Mouse (Mus musculus) forebrain, postnatal 0 days (tissue): ENCODE measurements around the gene Gm6268. TPM values are rescaled to one million over a fixed set of nuclear protein-coding genes. Genes with fewer than 3 reads are reported as not detected.

Experiments
- ATAC-seq: fragments of 200-750 bp; cut with Nextera tagmentation; 2 replicates; pipeline ENCODE4 v1.8.0; 2017; ENCODE audit warnings: mild to moderate bottlenecking, moderate library complexity
- DNase-seq: peaks from one replicate; pipeline ENCODE4 v3.0.0-alpha.2; 2015
- H3K27ac ChIP-seq: fragments of 300-500 bp; sonication (generic); 2 replicates; pipeline ENCODE4 v1.5.1; 2014; ENCODE audit warnings: low read depth, mild to moderate bottlenecking, antibody characterized with exemption, low read length, moderate library complexity, mixed read lengths
- H3K27me3 ChIP-seq: fragments of 300-500 bp; sonication (generic); 2 replicates; pipeline ENCODE4 v1.6.1; 2014; ENCODE audit warnings: mild to moderate bottlenecking, low read length, mixed read lengths; ENCODE audit not compliant: insufficient read depth
- H3K36me3 ChIP-seq: fragments of 300-500 bp; sonication (generic); 2 replicates; pipeline ENCODE4 v1.6.1; 2014; ENCODE audit warnings: mild to moderate bottlenecking, moderate library complexity; ENCODE audit not compliant: insufficient read depth
- H3K4me1 ChIP-seq: fragments of 300-500 bp; sonication (generic); 2 replicates; pipeline ENCODE4 v1.6.1; 2014; ENCODE audit warnings: antibody characterized with exemption; ENCODE audit not compliant: insufficient read depth
- H3K4me2 ChIP-seq: fragments of 300-500 bp; sonication (generic); 2 replicates; pipeline ENCODE4 v1.6.1; 2014; ENCODE audit warnings: low read depth, mild to moderate bottlenecking, moderate library complexity
- H3K4me3 ChIP-seq: fragments of 300-500 bp; sonication (generic); 2 replicates; pipeline ENCODE4 v1.5.1; 2014; ENCODE audit warnings: low read depth, low read length, mixed read lengths
- H3K9ac ChIP-seq: fragments of 300-500 bp; sonication (generic); 2 replicates; pipeline ENCODE4 v1.6.1; 2014; ENCODE audit warnings: mild to moderate bottlenecking
- H3K9me3 ChIP-seq: fragments of 300-500 bp; sonication (generic); 2 replicates; pipeline ENCODE4 v1.6.1; 2016; ENCODE audit warnings: low read length
- CTCF ChIP-seq: sonication (generic); IDR thresholded peaks from 2 replicates; pipeline ENCODE4 v1.5.1; 2016; ENCODE audit warnings: antibody characterized with exemption, control low read depth, low read depth
- WGBS: fragments of 180-500 bp; shearing (Covaris S2); extraction: QIAGEN DNeasy Blood & Tissue Kit; methylation state at CpG from one replicate; pipeline ENCODE4 v1.1.7; 2014; 5-methylcytosine and 5-hydroxymethylcytosine counted together
- polyA plus RNA-seq: library from polyadenylated mRNA; unstranded; fragments of >200 nt; fragmentation: Nextera tagmentation; extraction: Ambion mirVana; gene quantifications from 2 replicates; pipeline ENCODE4 v1.2.1, GENCODE M21; 2015
- total RNA-seq: library from RNA; depleted of rRNA; stranded (reverse); fragments of >200 nt; gene quantifications from 2 replicates; pipeline ENCODE4 v1.2.3, GENCODE M21; 2014; rRNA removed

The Gm6268 gene
- not detected in 2 replicates for total RNA-seq
- polyA plus RNA-seq = not detected in 2 replicates

- H3K4me1 ChIP-seq = no peaks in the 10 kb centered on the region
- WGBS = 92% methylated on average over 13 of the region's 13 CpGs
- H3K9ac ChIP-seq = no peak within 1 kb of the TSS
- H3K36me3 ChIP-seq = no peaks in the 10 kb centered on the region
- no peaks in the 10 kb centered on the region for H3K27me3 ChIP-seq
- no peak for TF ChIP-seq CTCF
- H3K4me3 ChIP-seq = no peak within 1 kb of the TSS
- H3K27ac ChIP-seq = no peak within 1 kb of the TSS
- ATAC-seq = no peak
- no peak within 1 kb of the TSS for H3K4me2 ChIP-seq
- no peak for DNase-seq
- no peaks in the 10 kb centered on the region for H3K9me3 ChIP-seq
Observed at GRCm38 (mm10) chrX:36400980-36401379, at the start of gene Gm6268. Gm6268 (plus strand) TSS chrX:36401280.

- H3K4me1 ChIP-seq = no peaks in the 10 kb centered on the region
- no peak overlapping the region for H3K4me3 ChIP-seq
- H3K27ac ChIP-seq = no peak overlapping the region
- 46% methylated on average over 3 of the region's 3 CpGs for WGBS
- H3K27me3 ChIP-seq = no peaks in the 10 kb centered on the region
- H3K9me3 ChIP-seq = no peaks in the 10 kb centered on the region
- H3K4me2 ChIP-seq = no peak overlapping the region
- no peaks in the 10 kb centered on the region for H3K36me3 ChIP-seq
- H3K9ac ChIP-seq = no peak overlapping the region
- ATAC-seq (no peak), DNase-seq (peak; percentile 19)
- peak; percentile 48 for TF ChIP-seq CTCF
Observed at GRCm38 (mm10) chrX:36352446-36352845, 48.6 kb upstream of the Gm6268 start.

GRCm38 (mm10) chrX:36385340-36385739, 15.7 kb upstream of the Gm6268 start:
- Histone ChIP-seq H3K4me3 (no peak overlapping the region), H3K27me3 (no peaks in the 10 kb centered on the region)

GRCm38 (mm10) chrX:36389971-36390370, 11.1 kb upstream of the Gm6268 start:
- Histone ChIP-seq H3K27me3 (no peaks in the 10 kb centered on the region), H3K4me1 (no peaks in the 10 kb centered on the region), H3K36me3 (no peaks in the 10 kb centered on the region), H3K9me3 (no peaks in the 10 kb centered on the region), H3K9ac (no peak overlapping the region), H3K27ac (no peak overlapping the region), H3K4me2 (no peak overlapping the region), H3K4me3 (no peak overlapping the region)
- DNase-seq (peak; percentile 59), ATAC-seq (peak; percentile 87)
- 46% methylated on average over 3 of the region's 3 CpGs for WGBS
- TF ChIP-seq CTCF = no peak

More at GRCm38 (mm10) chrX:36385340-36385739, 15.7 kb upstream of the Gm6268 start:
- Histone ChIP-seq H3K27ac (no peak overlapping the region), H3K4me1 (no peaks in the 10 kb centered on the region), H3K9ac (no peak overlapping the region), H3K36me3 (no peaks in the 10 kb centered on the region), H3K4me2 (no peak overlapping the region), H3K9me3 (no peaks in the 10 kb centered on the region)
- no peak for TF ChIP-seq CTCF
- ATAC-seq (no peak), DNase-seq (no peak)

- Histone ChIP-seq H3K27me3 (no peaks in the 10 kb centered on the region), H3K27ac (no peak overlapping the region), H3K9ac (no peak overlapping the region), H3K4me1 (no peaks in the 10 kb centered on the region), H3K4me2 (no peak overlapping the region), H3K36me3 (no peaks in the 10 kb centered on the region), H3K4me3 (no peak overlapping the region), H3K9me3 (no peaks in the 10 kb centered on the region)
- WGBS = 80% methylated on average over 2 of the region's 2 CpGs
- no peak for TF ChIP-seq CTCF
- DNase-seq = no peak
- ATAC-seq = no peak
Observed at GRCm38 (mm10) chrX:36390503-36390902, 10.6 kb upstream of the Gm6268 start.

GRCm38 (mm10) chrX:36392672-36393071, 8.4 kb upstream of the Gm6268 start:
- H3K36me3 ChIP-seq = no peaks in the 10 kb centered on the region
- DNase-seq (peak; percentile 30), ATAC-seq (no peak)

GRCm38 (mm10) chrX:36393279-36393678, 7.8 kb upstream of the Gm6268 start:
- WGBS = 40% methylated on average over 6 of the region's 6 CpGs
- peak; percentile 33 for DNase-seq
- Histone ChIP-seq H3K9ac (no peak overlapping the region), H3K9me3 (no peaks in the 10 kb centered on the region), H3K27me3 (no peaks in the 10 kb centered on the region), H3K4me2 (no peak overlapping the region), H3K27ac (no peak overlapping the region), H3K4me1 (no peaks in the 10 kb centered on the region), H3K36me3 (no peaks in the 10 kb centered on the region), H3K4me3 (no peak overlapping the region)
- ATAC-seq = peak; percentile 73
- peak; percentile 62 for TF ChIP-seq CTCF

More at GRCm38 (mm10) chrX:36392672-36393071, 8.4 kb upstream of the Gm6268 start:
- Histone ChIP-seq H3K4me3 (no peak overlapping the region), H3K4me1 (no peaks in the 10 kb centered on the region), H3K9me3 (no peaks in the 10 kb centered on the region), H3K27me3 (no peaks in the 10 kb centered on the region), H3K9ac (no peak overlapping the region), H3K27ac (no peak overlapping the region), H3K4me2 (no peak overlapping the region)
- no peak for TF ChIP-seq CTCF
- WGBS = 53% methylated on average over 6 of the region's 6 CpGs
